Mouse (Mus musculus): Measurements from ENCODE around the gene Tmem39a. TPM values are rescaled to one million over a fixed set of nuclear protein-coding genes. Genes with fewer than 3 reads are reported as not detected.

Gene Tmem39a
- total and polyA plus RNA-seq, 3 experiments: 52.3 to 137 (median 61.9) TPM

GRCm38 (mm10) chr16:38606509-38606908 lies 48.0 kb downstream of the Tmem39a start:
- Histone ChIP-seq H3K4me2 (ENCODE audit: insufficient read depth, low read depth, poor library complexity, severe bottlenecking) (no peak overlapping the region), H3K36me3 (replicated peaks in 1 of 2; ENCODE audit: control insufficient read depth in 1 of 2, insufficient read depth in 1 of 2, low read length in 1 of 2) (no peaks in the 10 kb centered on the region), H3K9ac (ENCODE audit: insufficient read depth, low read depth) (no peak overlapping the region), H3K4me1 (ENCODE audit: control insufficient read depth in 1 of 2, insufficient read depth in 2 of 2) (peaks cover 0 to 13% of the 10 kb centered on the region in 2 experiments; a peak in 2 of 4 replicates), H3K27ac (ENCODE audit: insufficient read depth, low read depth) (no peak overlapping the region), H3K79me2 (replicated peaks; ENCODE audit: control insufficient read depth, extremely low read depth, insufficient read depth, poor library complexity, severe bottlenecking) (no peaks in the 10 kb centered on the region), H3K9me3 (replicated peaks; ENCODE audit: low read length) (peaks cover 16% of the 10 kb centered on the region), H3K27me3 (replicated peaks) (no peaks in the 10 kb centered on the region), H3K4me3 (replicated peaks in 1 of 3; ENCODE audit: low read depth in 2 of 3, low read length in 2 of 3, poor library complexity in 1 of 3) (no peak overlapping the region)
- no peak for DNase-seq (ENCODE audit: extremely low read depth)
- in situ Hi-C loops (cut with MboI; ENCODE audit: low pct_ligation_motif_present, low pct_unique_long_range_greater_than_20kb, low sequenced_read_pairs) (no loop called here), dilution Hi-C loops (cut with MboI; ENCODE audit: extremely low pct_ligation_motif_present, extremely low pct_unique_long_range_greater_than_20kb, low sequenced_read_pairs) (no loop called here)
- TF ChIP-seq MYC (IDR thresholded peaks at IDR 0.05; ENCODE audit: low read depth, low read length): no peak
- no peak for TF ChIP-seq USF2 (conservative IDR thresholded peaks at IDR 0.05; ENCODE audit: low read depth, low read length)
- no peak for TF ChIP-seq TBP (conservative IDR thresholded peaks at IDR 0.05; ENCODE audit: low read depth, low read length)
- no peak for TF ChIP-seq BHLHE40 (IDR thresholded peaks at IDR 0.05; ENCODE audit: low read depth, low read length)
- TF ChIP-seq EP300 (IDR thresholded peaks at IDR 0.05; ENCODE audit: low read length): no peak
- TF ChIP-seq POLR2A (IDR thresholded peaks at IDR 0.05; ENCODE audit: low read depth, low read length): no peak
- TF ChIP-seq NRF1 (IDR thresholded peaks at IDR 0.05; ENCODE audit: low read depth, low read length): no peak
- TF ChIP-seq ELF1 (IDR thresholded peaks at IDR 0.05; ENCODE audit: low read depth, low read length): no peak

DNA sequence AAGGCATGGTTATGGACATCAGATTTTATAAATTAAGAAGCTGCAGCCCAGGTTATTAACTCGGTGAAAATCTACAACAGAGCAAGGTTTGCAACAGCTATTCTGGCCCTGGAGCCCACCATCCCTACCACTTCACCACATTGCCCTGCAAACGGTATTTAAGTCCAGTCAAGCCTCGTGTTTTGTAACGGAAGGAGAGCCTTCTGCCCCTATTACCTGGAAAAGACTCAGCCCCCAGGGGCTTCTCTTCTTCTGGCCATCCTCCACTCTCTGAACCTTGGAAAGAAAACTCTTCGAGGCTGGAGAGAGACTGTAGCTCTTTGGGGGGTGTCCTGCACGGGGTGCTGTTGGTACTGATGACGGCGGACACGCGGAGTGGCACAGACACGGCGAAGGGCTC lies 50.2 kb downstream of the Tmem39a start:
- in situ Hi-C loops (cut with MboI; ENCODE audit: low pct_ligation_motif_present, low pct_unique_long_range_greater_than_20kb, low sequenced_read_pairs): no loop called here

GRCm38 (mm10) chr16:38609092-38609491 lies 50.6 kb downstream of the Tmem39a start:
- dilution Hi-C loops (cut with MboI; ENCODE audit: extremely low pct_ligation_motif_present, extremely low pct_unique_long_range_greater_than_20kb, low sequenced_read_pairs) (no loop called here), in situ Hi-C loops (cut with MboI; ENCODE audit: low pct_ligation_motif_present, low pct_unique_long_range_greater_than_20kb, low sequenced_read_pairs) (no loop called here)
- Histone ChIP-seq H3K9ac (ENCODE audit: insufficient read depth, low read depth) (no peak overlapping the region), H3K4me3 (replicated peaks in 1 of 3; ENCODE audit: low read depth in 2 of 3, low read length in 2 of 3, poor library complexity in 1 of 3) (no peak overlapping the region), H3K4me2 (ENCODE audit: insufficient read depth, low read depth, poor library complexity, severe bottlenecking) (no peak overlapping the region), H3K27ac (ENCODE audit: insufficient read depth, low read depth) (no peak overlapping the region), H3K36me3 (replicated peaks in 1 of 2; ENCODE audit: control insufficient read depth in 1 of 2, insufficient read depth in 1 of 2, low read length in 1 of 2) (no peaks in the 10 kb centered on the region), H3K9me3 (replicated peaks; ENCODE audit: low read length) (peaks cover 16% of the 10 kb centered on the region), H3K27me3 (replicated peaks) (peaks cover 2% of the 10 kb centered on the region), H3K79me2 (replicated peaks; ENCODE audit: control insufficient read depth, extremely low read depth, insufficient read depth, poor library complexity, severe bottlenecking) (no peaks in the 10 kb centered on the region), H3K4me1 (ENCODE audit: control insufficient read depth in 1 of 2, insufficient read depth in 2 of 2) (no peaks in the 10 kb centered on the region)
- no peak for TF ChIP-seq CHD2 (IDR thresholded peaks at IDR 0.05; ENCODE audit: low read length)
- no peak for TF ChIP-seq MAX (IDR thresholded peaks at IDR 0.05; ENCODE audit: low read length)
- TF ChIP-seq RCOR1 (conservative IDR thresholded peaks at IDR 0.05; ENCODE audit: low read depth, low read length): no peak
- no peak for TF ChIP-seq GABPA (IDR thresholded peaks at IDR 0.05; ENCODE audit: insufficient replicate concordance, low read depth, low read length)
- TF ChIP-seq ETS1 (conservative IDR thresholded peaks at IDR 0.05; ENCODE audit: low read depth, low read length): no peak
- TF ChIP-seq MYC (IDR thresholded peaks at IDR 0.05; ENCODE audit: low read depth, low read length): no peak
- TF ChIP-seq JUN (IDR thresholded peaks at IDR 0.05; ENCODE audit: insufficient read depth, low read depth, low read length): no peak
- no peak for TF ChIP-seq PAX5 (IDR thresholded peaks at IDR 0.05; ENCODE audit: low read length)
- TF ChIP-seq MXI1 (IDR thresholded peaks at IDR 0.05; ENCODE audit: low read depth, low read length): no peak
- TF ChIP-seq ZNF384 (IDR thresholded peaks at IDR 0.05; ENCODE audit: low read depth, low read length): no peak
- no peak for TF ChIP-seq ZMIZ1 (IDR thresholded peaks at IDR 0.05; ENCODE audit: low read depth, low read length)
- TF ChIP-seq ELF1 (IDR thresholded peaks at IDR 0.05; ENCODE audit: low read depth, low read length): no peak
- no peak for DNase-seq (ENCODE audit: extremely low read depth)

More for the DNA sequence above, 50.2 kb downstream of the Tmem39a start:
- peaks cover 16% of the 10 kb centered on the region for H3K9me3 ChIP-seq (replicated peaks; ENCODE audit: low read length)
- H3K4me3 ChIP-seq (replicated peaks in 1 of 3; ENCODE audit: low read depth in 2 of 3, low read length in 2 of 3, poor library complexity in 1 of 3): no peak overlapping the region
- H3K27ac ChIP-seq (ENCODE audit: insufficient read depth, low read depth): no peak overlapping the region
- H3K36me3 ChIP-seq (replicated peaks in 1 of 2; ENCODE audit: control insufficient read depth in 1 of 2, insufficient read depth in 1 of 2, low read length in 1 of 2): no peaks in the 10 kb centered on the region
- H3K27me3 ChIP-seq (replicated peaks): peaks cover 2% of the 10 kb centered on the region
- no peak overlapping the region for H3K4me2 ChIP-seq (ENCODE audit: insufficient read depth, low read depth, poor library complexity, severe bottlenecking)
- peaks cover 0 to 3% of the 10 kb centered on the region in 2 experiments; a peak in 1 of 4 replicates for H3K4me1 ChIP-seq (ENCODE audit: control insufficient read depth in 1 of 2, insufficient read depth in 2 of 2)
- no peaks in the 10 kb centered on the region for H3K79me2 ChIP-seq (replicated peaks; ENCODE audit: control insufficient read depth, extremely low read depth, insufficient read depth, poor library complexity, severe bottlenecking)
- dilution Hi-C loops (cut with MboI; ENCODE audit: extremely low pct_ligation_motif_present, extremely low pct_unique_long_range_greater_than_20kb, low sequenced_read_pairs): no loop called here
- H3K9ac ChIP-seq (ENCODE audit: insufficient read depth, low read depth): no peak overlapping the region
- TF ChIP-seq PAX5 (IDR thresholded peaks at IDR 0.05; ENCODE audit: low read length) (no peak), RAD21 (IDR thresholded peaks at IDR 0.05; ENCODE audit: low read depth, low read length) (no peak), E2F4 (IDR thresholded peaks at IDR 0.05; ENCODE audit: insufficient replicate concordance, low read depth, low read length) (no peak), SMC3 (IDR thresholded peaks at IDR 0.05; ENCODE audit: low read depth, low read length) (no peak), UBTF (IDR thresholded peaks at IDR 0.05; ENCODE audit: low read depth, low read length) (no peak), MAX (IDR thresholded peaks at IDR 0.05; ENCODE audit: low read length) (no peak), ZKSCAN1 (IDR thresholded peaks at IDR 0.05; ENCODE audit: borderline replicate concordance, low read depth, low read length) (no peak)
- no peak for DNase-seq (ENCODE audit: extremely low read depth)
